Mouse (Mus musculus): Measurements from ENCODE around the gene Nhlh1. TPM values are rescaled to one million over a fixed set of nuclear protein-coding genes. Genes with fewer than 3 reads are reported as not detected.

Nhlh1 gene
- polyA plus RNA-seq, 1 experiment: 14.8 TPM

DNA sequence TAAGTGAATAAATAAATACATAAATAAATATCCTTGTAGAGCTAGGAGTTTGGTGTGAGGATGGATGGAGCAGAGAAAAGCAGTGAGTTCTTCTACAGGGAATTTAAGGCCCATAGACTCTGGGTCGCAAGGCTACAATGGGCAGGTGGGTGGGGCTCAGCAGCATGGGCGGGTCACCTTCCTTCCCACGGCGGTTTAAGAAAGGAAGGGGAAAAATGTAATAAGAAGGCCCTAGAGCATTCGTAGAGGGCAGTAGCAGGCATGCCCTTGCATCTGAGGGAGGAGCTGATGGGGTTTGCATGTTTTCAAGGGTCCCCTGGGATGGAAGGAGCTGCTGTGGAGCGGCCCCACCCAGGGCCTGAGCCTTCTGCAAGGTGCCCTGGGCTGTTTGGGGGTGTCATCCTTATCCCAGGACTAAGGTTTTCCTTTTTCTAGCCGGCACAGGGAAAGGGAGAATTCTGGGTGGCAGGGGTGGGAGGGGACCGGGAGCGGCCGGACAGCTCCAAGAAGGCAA, 4.5 kb downstream of the Nhlh1 start:
- no peak for DNase-seq (ENCODE audit: low read depth)
- TF ChIP-seq POLR2A (IDR thresholded peaks at IDR 0.05; ENCODE audit: borderline replicate concordance, extremely low read depth, insufficient read depth, insufficient read length, poor library complexity, severe bottlenecking): no peak
- no peak for TF ChIP-seq CTCF (IDR thresholded peaks at IDR 0.05; ENCODE audit: borderline replicate concordance, extremely low read depth, insufficient read depth, insufficient read length)

- peak; percentile 83 for DNase-seq (ENCODE audit: low read depth)
These were observed 8.1 kb downstream of the Nhlh1 start for GRCm38 (mm10) chr1:172049131-172049782.

GRCm38 (mm10) chr1:172048241-172048734, 9.1 kb downstream of the Nhlh1 start:
- peak; percentile 95 for DNase-seq (ENCODE audit: low read depth)

More at GRCm38 (mm10) chr1:172049131-172049782, 8.1 kb downstream of the Nhlh1 start:
- no peak for TF ChIP-seq CTCF (IDR thresholded peaks at IDR 0.05; ENCODE audit: borderline replicate concordance, extremely low read depth, insufficient read depth, insufficient read length)
- TF ChIP-seq POLR2A (IDR thresholded peaks at IDR 0.05; ENCODE audit: borderline replicate concordance, extremely low read depth, insufficient read depth, insufficient read length, poor library complexity, severe bottlenecking): no peak

GRCm38 (mm10) chr1:172046938-172047337, 10.4 kb downstream of the Nhlh1 start:
- peak; percentile 94 for DNase-seq (ENCODE audit: low read depth)
- TF ChIP-seq CTCF (IDR thresholded peaks at IDR 0.05; ENCODE audit: borderline replicate concordance, extremely low read depth, insufficient read depth, insufficient read length) (peak; percentile 92), POLR2A (IDR thresholded peaks at IDR 0.05; ENCODE audit: borderline replicate concordance, extremely low read depth, insufficient read depth, insufficient read length, poor library complexity, severe bottlenecking) (no peak)

More at GRCm38 (mm10) chr1:172048241-172048734, 9.1 kb downstream of the Nhlh1 start:
- TF ChIP-seq CTCF (IDR thresholded peaks at IDR 0.05; ENCODE audit: borderline replicate concordance, extremely low read depth, insufficient read depth, insufficient read length): no peak

DNA sequence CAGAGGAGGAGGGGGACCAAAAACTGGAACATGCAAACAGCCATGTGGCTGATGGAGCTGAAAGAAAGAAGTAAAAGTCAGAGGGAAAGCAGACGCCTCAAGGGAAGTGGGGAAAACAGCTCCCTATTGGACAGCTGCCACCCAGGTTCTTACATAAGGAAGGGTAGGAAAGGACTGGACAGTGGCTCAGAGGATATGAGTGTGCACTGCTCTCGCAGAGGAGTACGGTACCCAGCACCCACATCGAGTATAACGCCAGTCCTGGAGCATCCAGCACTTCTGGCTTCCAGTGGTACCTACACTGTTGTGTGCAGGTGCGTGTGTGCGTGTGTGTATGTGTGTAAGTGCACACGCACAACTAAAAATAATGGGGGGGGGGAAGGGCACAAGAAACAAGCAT, 11.0 kb downstream of the Nhlh1 start:
- TF ChIP-seq POLR2A (IDR thresholded peaks at IDR 0.05; ENCODE audit: borderline replicate concordance, extremely low read depth, insufficient read depth, insufficient read length, poor library complexity, severe bottlenecking) (no peak), CTCF (IDR thresholded peaks at IDR 0.05; ENCODE audit: borderline replicate concordance, extremely low read depth, insufficient read depth, insufficient read length) (no peak)
- DNase-seq (ENCODE audit: low read depth): no peak

DNA sequence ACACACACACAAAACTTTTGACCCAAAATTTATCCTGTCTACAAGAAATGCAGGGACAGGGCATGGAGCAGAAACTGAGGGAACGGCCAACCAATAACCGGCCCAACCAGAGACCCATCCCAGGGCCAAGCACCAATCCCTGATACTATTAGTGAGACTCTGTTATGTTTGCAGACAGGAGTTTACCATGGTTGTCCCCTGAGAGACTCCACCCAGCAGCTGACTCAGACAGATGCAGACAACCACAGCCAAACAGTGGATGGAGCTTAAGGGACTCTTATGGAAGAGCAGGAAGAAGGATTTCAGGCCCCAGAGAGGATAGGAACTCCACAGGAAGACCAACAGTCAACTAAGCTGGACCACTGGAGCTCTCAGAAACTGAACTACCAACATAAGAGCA, 27.5 kb downstream of the Nhlh1 start:
- DNase-seq (ENCODE audit: low read depth): no peak
- no peak for TF ChIP-seq CTCF (IDR thresholded peaks at IDR 0.05; ENCODE audit: borderline replicate concordance, extremely low read depth, insufficient read depth, insufficient read length)
- TF ChIP-seq POLR2A (IDR thresholded peaks at IDR 0.05; ENCODE audit: borderline replicate concordance, extremely low read depth, insufficient read depth, insufficient read length, poor library complexity, severe bottlenecking): no peak

DNA sequence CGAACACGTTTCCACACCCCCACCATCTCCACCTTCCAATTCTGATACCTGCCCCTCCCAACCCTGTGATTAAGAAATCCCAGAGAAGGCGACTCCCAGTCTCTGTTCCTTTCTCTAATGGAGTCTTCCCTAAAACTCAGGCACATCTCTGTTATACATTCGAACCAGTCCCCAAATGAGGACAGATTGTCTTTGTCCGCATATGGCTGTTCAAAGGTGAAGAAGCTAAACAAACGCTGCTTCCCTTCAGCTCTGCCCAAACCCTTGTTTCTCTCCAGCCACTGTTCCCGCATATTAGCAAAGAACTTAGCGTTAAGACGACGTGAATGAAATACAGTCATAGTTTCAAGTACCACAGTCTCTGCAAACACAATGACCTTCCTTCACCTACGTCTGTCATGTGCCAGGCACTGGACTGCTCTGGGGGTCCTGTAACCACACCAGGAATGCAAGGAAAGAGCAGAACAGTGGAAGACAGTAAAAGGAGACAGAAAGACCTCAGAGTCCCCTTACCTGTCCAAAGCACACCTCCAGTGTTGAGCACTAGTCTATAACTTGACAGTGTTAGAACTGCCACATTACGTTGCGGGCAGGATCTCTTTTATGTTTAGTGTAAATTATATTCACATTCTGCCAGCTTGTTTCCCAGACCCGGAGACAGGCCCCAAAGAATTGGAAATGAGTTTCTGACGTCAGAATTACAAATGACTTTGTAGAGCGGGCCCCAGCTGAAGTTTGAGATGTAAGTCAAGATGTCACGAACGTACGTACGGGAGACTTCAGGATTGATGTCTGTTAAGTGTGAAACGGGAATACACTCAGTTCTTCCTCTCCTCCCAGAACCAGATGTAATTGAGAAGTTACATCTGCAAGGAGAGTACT, 28.7 kb downstream of the Nhlh1 start, which contains the start of gene Vangl2:
TSS of gene Vangl2 (minus strand) at position 51 of the 882 bp plus-strand sequence.
- no peak for TF ChIP-seq POLR2A (IDR thresholded peaks at IDR 0.05; ENCODE audit: borderline replicate concordance, extremely low read depth, insufficient read depth, insufficient read length, poor library complexity, severe bottlenecking)
- no peak for TF ChIP-seq CTCF (IDR thresholded peaks at IDR 0.05; ENCODE audit: borderline replicate concordance, extremely low read depth, insufficient read depth, insufficient read length)
- DNase-seq (ENCODE audit: low read depth): peak; percentile 74

- peak; percentile 92 for DNase-seq (ENCODE audit: low read depth)
These were observed 29.6 kb downstream of the Nhlh1 start for GRCm38 (mm10) chr1:172027809-172028102.

GRCm38 (mm10) chr1:172027010-172027808, 30.2 kb downstream of the Nhlh1 start:
- DNase-seq (ENCODE audit: low read depth): peak; percentile 97
- TF ChIP-seq POLR2A (IDR thresholded peaks at IDR 0.05; ENCODE audit: borderline replicate concordance, extremely low read depth, insufficient read depth, insufficient read length, poor library complexity, severe bottlenecking) (peak; percentile 51), CTCF (IDR thresholded peaks at IDR 0.05; ENCODE audit: borderline replicate concordance, extremely low read depth, insufficient read depth, insufficient read length) (no peak)

More at GRCm38 (mm10) chr1:172027809-172028102, 29.6 kb downstream of the Nhlh1 start:
- TF ChIP-seq CTCF (IDR thresholded peaks at IDR 0.05; ENCODE audit: borderline replicate concordance, extremely low read depth, insufficient read depth, insufficient read length) (no peak), POLR2A (IDR thresholded peaks at IDR 0.05; ENCODE audit: borderline replicate concordance, extremely low read depth, insufficient read depth, insufficient read length, poor library complexity, severe bottlenecking) (no peak)

DNA sequence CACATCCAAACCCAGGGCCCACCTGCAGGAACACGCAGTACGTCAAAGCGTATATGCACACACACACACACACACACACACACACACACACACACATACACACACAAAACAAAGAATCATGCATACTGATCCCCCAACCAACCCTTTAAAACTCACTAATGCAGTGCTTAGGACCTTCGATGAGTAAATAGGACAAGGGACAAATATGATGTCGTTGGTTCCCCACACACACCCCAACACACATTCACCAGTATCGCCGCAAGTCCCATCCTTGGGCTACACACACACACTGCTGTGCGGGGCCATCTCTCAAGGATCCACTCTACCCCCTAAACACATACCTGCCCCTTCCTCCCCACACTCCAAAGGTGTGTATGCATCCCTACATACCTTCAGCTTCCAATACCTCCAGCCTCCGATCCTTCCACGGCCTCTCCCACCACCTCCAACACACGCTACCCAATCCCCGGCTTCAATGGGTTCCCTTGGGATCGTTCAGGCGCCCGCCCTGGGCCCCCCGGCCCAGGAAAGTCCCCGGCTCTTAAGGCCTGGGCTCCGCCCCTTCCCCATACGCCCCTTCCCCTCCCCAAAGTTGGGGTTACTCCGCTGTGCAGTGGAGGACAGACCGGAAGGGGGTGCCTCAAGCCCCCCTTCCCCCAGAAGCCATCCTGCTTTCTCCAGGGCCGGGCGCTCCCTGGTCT, 31.0 kb downstream of the Nhlh1 start:
- no peak for TF ChIP-seq CTCF (IDR thresholded peaks at IDR 0.05; ENCODE audit: borderline replicate concordance, extremely low read depth, insufficient read depth, insufficient read length)
- no peak for TF ChIP-seq POLR2A (IDR thresholded peaks at IDR 0.05; ENCODE audit: borderline replicate concordance, extremely low read depth, insufficient read depth, insufficient read length, poor library complexity, severe bottlenecking)
- peak; percentile 93 for DNase-seq (ENCODE audit: low read depth)

Data from brain, embryonic 14.5 days (tissue).